Mouse (Mus musculus): ENCODE data around the gene Comp. TPM values are rescaled to one million over a fixed set of nuclear protein-coding genes. Genes with fewer than 3 reads are reported as not detected.

Gene Comp
- total RNA-seq, 1 experiment = 1.2 TPM

GRCm38 (mm10) chr8:70416941-70417340 is 43.6 kb downstream of the Comp start:
- no peaks in the 10 kb centered on the region; a peak in 1 of 4 replicates for H3K4me1 ChIP-seq (ENCODE audit: control insufficient read depth in 2 of 2, insufficient read depth in 2 of 2, low read length in 2 of 2, poor library complexity in 1 of 2)
- TF ChIP-seq MAFK (IDR thresholded peaks at IDR 0.05; ENCODE audit: insufficient read depth, low read depth, low read length) = no peak
- no peak for TF ChIP-seq ZC3H11A (IDR thresholded peaks at IDR 0.05; ENCODE audit: borderline replicate concordance, low read depth, low read length)
- no peak for TF ChIP-seq HCFC1 (IDR thresholded peaks at IDR 0.05; ENCODE audit: borderline replicate concordance, insufficient read depth, low read length)
- TF ChIP-seq ZNF384 (IDR thresholded peaks at IDR 0.05; ENCODE audit: low read depth, low read length) = no peak
- no peak for TF ChIP-seq CHD2 (IDR thresholded peaks at IDR 0.05; ENCODE audit: low read depth, low read length)

GRCm38 (mm10) chr8:70417914-70418313 is 44.6 kb downstream of the Comp start:
- H3K9me3 ChIP-seq (ENCODE audit: control insufficient read depth, insufficient read depth, low read depth, low read length) = no peaks in the 10 kb centered on the region
- in situ Hi-C loops (cut with MboI; ENCODE audit: low sequenced_read_pairs in 2 of 2, unreplicated experiment in 2 of 2) = no loop called here
- H3K4me1 ChIP-seq (ENCODE audit: control insufficient read depth in 2 of 2, insufficient read depth in 2 of 2, low read length in 2 of 2, poor library complexity in 1 of 2) = no peaks in the 10 kb centered on the region; a peak in 1 of 4 replicates
- no peak overlapping the region for H3K4me3 ChIP-seq (ENCODE audit: insufficient read depth in 1 of 2, low read depth in 1 of 2, low read length in 2 of 2, poor library complexity in 1 of 2, severe bottlenecking in 1 of 2)
- no peak overlapping the region for H3K9ac ChIP-seq (ENCODE audit: insufficient read depth, low read depth, low read length, poor library complexity, severe bottlenecking)
- no peaks in the 10 kb centered on the region for H3K36me3 ChIP-seq (ENCODE audit: control insufficient read depth, insufficient read depth, low read length, poor library complexity, severe bottlenecking)
- DNase-seq (ENCODE audit: low read depth, low spot score) = no peak
- TF ChIP-seq ZNF384 (IDR thresholded peaks at IDR 0.05; ENCODE audit: low read depth, low read length) = no peak
- no peak for TF ChIP-seq MAFK (IDR thresholded peaks at IDR 0.05; ENCODE audit: insufficient read depth, low read depth, low read length)
- TF ChIP-seq HCFC1 (IDR thresholded peaks at IDR 0.05; ENCODE audit: borderline replicate concordance, insufficient read depth, low read length) = no peak
- no peak for TF ChIP-seq CHD2 (IDR thresholded peaks at IDR 0.05; ENCODE audit: low read depth, low read length)
- no peak for TF ChIP-seq ZC3H11A (IDR thresholded peaks at IDR 0.05; ENCODE audit: borderline replicate concordance, low read depth, low read length)
- no peak overlapping the region for H3K27ac ChIP-seq (ENCODE audit: insufficient read depth, low read depth, low read length, poor library complexity, severe bottlenecking)

More at GRCm38 (mm10) chr8:70416941-70417340, 43.6 kb downstream of the Comp start:
- no peaks in the 10 kb centered on the region for H3K9me3 ChIP-seq (ENCODE audit: control insufficient read depth, insufficient read depth, low read depth, low read length)
- in situ Hi-C loops (cut with MboI; ENCODE audit: low sequenced_read_pairs in 2 of 2, unreplicated experiment in 2 of 2) = no loop called here
- no peak for DNase-seq (ENCODE audit: low read depth, low spot score)
- H3K4me3 ChIP-seq (ENCODE audit: insufficient read depth in 1 of 2, low read depth in 1 of 2, low read length in 2 of 2, poor library complexity in 1 of 2, severe bottlenecking in 1 of 2) = no peak overlapping the region
- no peaks in the 10 kb centered on the region for H3K36me3 ChIP-seq (ENCODE audit: control insufficient read depth, insufficient read depth, low read length, poor library complexity, severe bottlenecking)
- H3K9ac ChIP-seq (ENCODE audit: insufficient read depth, low read depth, low read length, poor library complexity, severe bottlenecking) = no peak overlapping the region
- no peak overlapping the region for H3K27ac ChIP-seq (ENCODE audit: insufficient read depth, low read depth, low read length, poor library complexity, severe bottlenecking)

GRCm38 (mm10) chr8:70418954-70419353 is 45.6 kb downstream of the Comp start:
- DNase-seq (ENCODE audit: low read depth, low spot score) = no peak
- no peaks in the 10 kb centered on the region; a peak in 1 of 4 replicates for H3K4me1 ChIP-seq (ENCODE audit: control insufficient read depth in 2 of 2, insufficient read depth in 2 of 2, low read length in 2 of 2, poor library complexity in 1 of 2)

GRCm38 (mm10) chr8:70419879-70420643 is 46.7 kb downstream of the Comp start:
- TF ChIP-seq ZC3H11A (IDR thresholded peaks at IDR 0.05; ENCODE audit: borderline replicate concordance, low read depth, low read length) (no peak), HCFC1 (IDR thresholded peaks at IDR 0.05; ENCODE audit: borderline replicate concordance, insufficient read depth, low read length) (no peak), CHD2 (IDR thresholded peaks at IDR 0.05; ENCODE audit: low read depth, low read length) (no peak), MAFK (IDR thresholded peaks at IDR 0.05; ENCODE audit: insufficient read depth, low read depth, low read length) (no peak), ZNF384 (IDR thresholded peaks at IDR 0.05; ENCODE audit: low read depth, low read length) (no peak)
- Histone ChIP-seq H3K4me3 (ENCODE audit: insufficient read depth in 1 of 2, low read depth in 1 of 2, low read length in 2 of 2, poor library complexity in 1 of 2, severe bottlenecking in 1 of 2) (no peak overlapping the region), H3K9me3 (ENCODE audit: control insufficient read depth, insufficient read depth, low read depth, low read length) (no peaks in the 10 kb centered on the region), H3K4me1 (ENCODE audit: control insufficient read depth in 2 of 2, insufficient read depth in 2 of 2, low read length in 2 of 2, poor library complexity in 1 of 2) (no peaks in the 10 kb centered on the region; a peak in 1 of 4 replicates), H3K27ac (ENCODE audit: insufficient read depth, low read depth, low read length, poor library complexity, severe bottlenecking) (no peak overlapping the region), H3K36me3 (ENCODE audit: control insufficient read depth, insufficient read depth, low read length, poor library complexity, severe bottlenecking) (no peaks in the 10 kb centered on the region), H3K9ac (ENCODE audit: insufficient read depth, low read depth, low read length, poor library complexity, severe bottlenecking) (no peak overlapping the region)
- in situ Hi-C loops (cut with MboI; ENCODE audit: low sequenced_read_pairs in 2 of 2, unreplicated experiment in 2 of 2) = no loop called here
- no peak for DNase-seq (ENCODE audit: low read depth, low spot score)

More at GRCm38 (mm10) chr8:70418954-70419353, 45.6 kb downstream of the Comp start:
- Histone ChIP-seq H3K27ac (ENCODE audit: insufficient read depth, low read depth, low read length, poor library complexity, severe bottlenecking) (no peak overlapping the region), H3K36me3 (ENCODE audit: control insufficient read depth, insufficient read depth, low read length, poor library complexity, severe bottlenecking) (no peaks in the 10 kb centered on the region), H3K4me3 (ENCODE audit: insufficient read depth in 1 of 2, low read depth in 1 of 2, low read length in 2 of 2, poor library complexity in 1 of 2, severe bottlenecking in 1 of 2) (no peak overlapping the region), H3K9me3 (ENCODE audit: control insufficient read depth, insufficient read depth, low read depth, low read length) (no peaks in the 10 kb centered on the region), H3K9ac (ENCODE audit: insufficient read depth, low read depth, low read length, poor library complexity, severe bottlenecking) (no peak overlapping the region)
- in situ Hi-C loops (cut with MboI; ENCODE audit: low sequenced_read_pairs in 2 of 2, unreplicated experiment in 2 of 2) = no loop called here
- TF ChIP-seq ZC3H11A (IDR thresholded peaks at IDR 0.05; ENCODE audit: borderline replicate concordance, low read depth, low read length) (no peak), CHD2 (IDR thresholded peaks at IDR 0.05; ENCODE audit: low read depth, low read length) (no peak), HCFC1 (IDR thresholded peaks at IDR 0.05; ENCODE audit: borderline replicate concordance, insufficient read depth, low read length) (no peak), MAFK (IDR thresholded peaks at IDR 0.05; ENCODE audit: insufficient read depth, low read depth, low read length) (no peak), ZNF384 (IDR thresholded peaks at IDR 0.05; ENCODE audit: low read depth, low read length) (no peak)
